ENCODE assay signal across 37 mouse cellular contexts in genomic region chr2:19257255-19257654, GRCm38 (mm10). TPM values are rescaled to one million over a fixed set of nuclear protein-coding genes. Genes with fewer than 3 reads are reported as not detected.
"Had no signal": no experiment of that assay in that cellular context is flagged by ENCODE, and none has a peak within 500 bp of the region (broad histone marks: within the 10 kb centered on the region; RNA-seq: fewer than 3 reads in every experiment).

No protein-coding gene starts in this region.

- H3K4me3 ChIP-seq: heart, adult 2 months; heart, embryonic 10.5 days; heart, embryonic 12.5 days; heart, embryonic 13.5 days; heart, embryonic 15.5 days; hindbrain, embryonic 10.5 days; hindbrain, embryonic 12.5 days; hindbrain, embryonic 13.5 days; hindbrain, embryonic 15.5 days; intestine, embryonic 15.5 days; kidney, embryonic 15.5 days; layer of hippocampus, adult 2 months had no signal

- H3K9ac ChIP-seq: heart, embryonic 12.5 days; heart, embryonic 13.5 days; heart, embryonic 15.5 days; hindbrain, embryonic 12.5 days; hindbrain, embryonic 13.5 days; hindbrain, embryonic 15.5 days; intestine, embryonic 15.5 days; kidney, embryonic 15.5 days had no signal

- H3K9me3 ChIP-seq: heart, embryonic 10.5 days; heart, embryonic 12.5 days; heart, embryonic 13.5 days; heart, embryonic 15.5 days; hindbrain, embryonic 10.5 days; hindbrain, embryonic 12.5 days; hindbrain, embryonic 13.5 days; hindbrain, embryonic 15.5 days; intestine, embryonic 15.5 days; kidney, embryonic 15.5 days had no signal

- H3K27me3 ChIP-seq: heart, embryonic 12.5 days; heart, embryonic 13.5 days; heart, embryonic 15.5 days; hindbrain, embryonic 12.5 days; hindbrain, embryonic 13.5 days; hindbrain, embryonic 15.5 days; intestine, embryonic 15.5 days; kidney, embryonic 15.5 days had no signal

- H3K36me3 ChIP-seq: heart, embryonic 10.5 days; heart, embryonic 12.5 days; heart, embryonic 13.5 days; heart, embryonic 15.5 days; hindbrain, embryonic 10.5 days; hindbrain, embryonic 12.5 days; hindbrain, embryonic 13.5 days; hindbrain, embryonic 15.5 days; intestine, embryonic 15.5 days; kidney, embryonic 15.5 days had no signal

- DNase-seq: heart, adult 18-20 months; heart, adult 2 months; heart, postnatal 10 days; heart, postnatal 14 days; heart, postnatal 36 days; heart, postnatal 4 days; kidney, adult 11 months; kidney, adult 18-20 months; kidney, adult 2 months; kidney, adult 8-10 months; kidney, adult 9 months; kidney, postnatal 10 days; kidney, postnatal 14 days; kidney, postnatal 25 days; kidney, postnatal 36 days; kidney, postnatal 4 days; layer of hippocampus, adult 9-11 months; layer of hippocampus, postnatal 36 days had no signal

- ATAC-seq: inflammation-experienced regulatory T-cells, adult 6 months; intestine, embryonic 15.5 days; intestine, embryonic 16.5 days; intestine, postnatal 0 days had no signal

- H3K27ac ChIP-seq: heart, adult 2 months; heart, embryonic 10.5 days; heart, embryonic 13.5 days; heart, embryonic 15.5 days; hindbrain, embryonic 10.5 days; hindbrain, embryonic 12.5 days; hindbrain, embryonic 13.5 days; hindbrain, embryonic 15.5 days; intestine, embryonic 15.5 days; kidney, embryonic 15.5 days; kidney, postnatal 0 days; layer of hippocampus, adult 2 months had no signal

- H3K4me2 ChIP-seq: heart, embryonic 11.5 days; heart, embryonic 12.5 days; heart, embryonic 13.5 days; heart, embryonic 15.5 days; hindbrain, embryonic 12.5 days; hindbrain, embryonic 13.5 days; hindbrain, embryonic 15.5 days; intestine, embryonic 15.5 days; kidney, embryonic 15.5 days had no signal

- H3K4me1 ChIP-seq: heart, embryonic 10.5 days; heart, embryonic 12.5 days; heart, embryonic 13.5 days; heart, embryonic 15.5 days; hindbrain, embryonic 10.5 days; hindbrain, embryonic 12.5 days; hindbrain, embryonic 13.5 days; hindbrain, embryonic 15.5 days; intestine, embryonic 15.5 days; kidney, embryonic 15.5 days had no signal

RNA-seq across cellular contexts. Expression of gene Armc3, which starts 58.2 kb away (rescaled TPM):
- total RNA-seq: heart, adult 2 months; heart, adult 8-10 months; heart, postnatal 10 days; heart, postnatal 14 days; heart, postnatal 25 days; heart, postnatal 36 days; heart, postnatal 4 days had no signal
- polyA plus RNA-seq: heart, embryonic 12.5 days; heart, embryonic 14.5 days; intestine, embryonic 16.5 days had no signal
